Mouse (Mus musculus) forebrain, embryonic 14.5 days (tissue): ENCODE measurements around the gene Itgal. TPM values are rescaled to one million over a fixed set of nuclear protein-coding genes. Genes with fewer than 3 reads are reported as not detected.
"Not testable (repeated sequence)": the region's sequence is repeated elsewhere in the genome, so short reads cannot be mapped to it uniquely, and the experiment has no call there.

Experiments used
- ATAC-seq: fragments of 200-750 bp; cut with Nextera tagmentation; 2 replicates; pipeline ENCODE4 v1.8.0; 2017; ENCODE audit warnings: mild to moderate bottlenecking, moderate library complexity
- DNase-seq: peaks from one replicate; pipeline ENCODE4 v3.0.0-alpha.2; 2015; ENCODE audit warnings: low spot score
- H3K27ac ChIP-seq: fragments of 300-500 bp; sonication (generic); 2 replicates; pipeline ENCODE4 v1.5.1; 2014; ENCODE audit warnings: low read depth, mild to moderate bottlenecking, control low read depth, low read length, moderate library complexity
- H3K27me3 ChIP-seq: fragments of 300-500 bp; sonication (generic); replicated peaks from 2 replicates; pipeline ENCODE4 v1.6.1; 2014; ENCODE audit warnings: low read length, control low read depth, mixed read lengths; ENCODE audit not compliant: control insufficient read depth, insufficient read depth
- H3K36me3 ChIP-seq: fragments of 300-500 bp; sonication (generic); 2 replicates; pipeline ENCODE4 v1.6.1; 2014; ENCODE audit warnings: low read length, control low read depth; ENCODE audit not compliant: control insufficient read depth, insufficient read depth
- H3K4me1 ChIP-seq: fragments of 300-500 bp; sonication (generic); 2 replicates; pipeline ENCODE4 v1.6.1; 2014; ENCODE audit warnings: antibody characterized with exemption, low read length, control low read depth; ENCODE audit not compliant: control insufficient read depth, insufficient read depth
- H3K4me2 ChIP-seq: fragments of 300-500 bp; sonication (generic); 2 replicates; pipeline ENCODE4 v1.6.1; 2014; ENCODE audit warnings: mild to moderate bottlenecking, control low read depth, low read length
- H3K4me3 ChIP-seq: fragments of 300-500 bp; sonication (generic); 2 replicates; pipeline ENCODE4 v1.5.1; 2014; ENCODE audit warnings: low read depth, low read length, control low read depth
- H3K9ac ChIP-seq: fragments of 300-500 bp; sonication (generic); 2 replicates; pipeline ENCODE4 v1.6.1; 2014; ENCODE audit warnings: mild to moderate bottlenecking, low read length, control low read depth, moderate library complexity
- H3K9me3 ChIP-seq: fragments of 300-500 bp; sonication (generic); replicated peaks from 2 replicates; pipeline ENCODE4 v1.6.1; 2016; ENCODE audit warnings: low read length, control low read depth, mixed read lengths; ENCODE audit not compliant: control insufficient read depth
- WGBS: fragments of 180-500 bp; shearing (Covaris S2); extraction: QIAGEN DNeasy Blood & Tissue Kit; methylation state at CpG from one replicate; pipeline ENCODE4 v1.1.7; 2014; 5-methylcytosine and 5-hydroxymethylcytosine counted together
- polyA plus RNA-seq: library from polyadenylated mRNA; unstranded; fragments of >200 nt; fragmentation: Nextera tagmentation; extraction: Ambion mirVana; gene quantifications from 2 replicates; pipeline ENCODE4 v1.2.1, GENCODE M21; 2014

The Itgal gene
- polyA plus RNA-seq, 1 experiment from 2014 or later, result 0.23 TPM

GRCm38 (mm10) chr7:127341861-127342260, 45.8 kb downstream of the Itgal start:
- ATAC-seq, H3K4me2 ChIP-seq, H3K27ac ChIP-seq, H3K4me1 ChIP-seq, H3K9me3 ChIP-seq, H3K4me3 ChIP-seq, H3K9ac ChIP-seq, DNase-seq, H3K27me3 ChIP-seq: not testable (repeated sequence)
- WGBS, result 94% methylated on average over 6 of the region's 6 CpGs
- H3K36me3 ChIP-seq, result peaks cover 17% of the 10 kb centered on the region

GRCm38 (mm10) chr7:127342332-127342731, 46.3 kb downstream of the Itgal start:
- Histone ChIP-seq H3K27me3 (no peaks in the 10 kb centered on the region), H3K4me3 (no peak overlapping the region), H3K36me3 (peaks cover 17% of the 10 kb centered on the region), H3K4me2 (no peak overlapping the region), H3K4me1 (0 out of 2 replicates have a peak, but pooled peaks cover 6% of the 10 kb centered on the region), H3K9me3 (no peaks in the 10 kb centered on the region), H3K9ac (no peak overlapping the region), H3K27ac (no peak overlapping the region)
- WGBS, result 63% methylated on average over 4 of the region's 4 CpGs
- DNase-seq, result peak; percentile 24
- no peak for ATAC-seq

GRCm38 (mm10) chr7:127342888-127343287, 46.8 kb downstream of the Itgal start:
- H3K4me1 ChIP-seq, result 0 out of 2 replicates have a peak, but pooled peaks cover 6% of the 10 kb centered on the region
- no peak for DNase-seq
- H3K9ac ChIP-seq, result no peak overlapping the region
- no peak overlapping the region for H3K27ac ChIP-seq
- WGBS, result 97% methylated on average over 7 of the region's 7 CpGs
- peaks cover 17% of the 10 kb centered on the region for H3K36me3 ChIP-seq
- H3K4me2 ChIP-seq, result no peak overlapping the region
- H3K9me3 ChIP-seq, result no peaks in the 10 kb centered on the region
- no peak overlapping the region for H3K4me3 ChIP-seq
- no peak for ATAC-seq
- no peaks in the 10 kb centered on the region for H3K27me3 ChIP-seq

GRCm38 (mm10) chr7:127343351-127344019, 47.4 kb downstream of the Itgal start:
- no peak overlapping the region for H3K9ac ChIP-seq
- H3K4me1 ChIP-seq, result 0 out of 2 replicates have a peak, but pooled peaks cover 6% of the 10 kb centered on the region
- no peak overlapping the region for H3K4me3 ChIP-seq
- H3K27me3 ChIP-seq, result no peaks in the 10 kb centered on the region
- H3K4me2 ChIP-seq, result no peak overlapping the region
- peaks cover 17% of the 10 kb centered on the region for H3K36me3 ChIP-seq
- WGBS, result 92% methylated on average over 38 of the region's 38 CpGs
- no peaks in the 10 kb centered on the region for H3K9me3 ChIP-seq
- no peak overlapping the region for H3K27ac ChIP-seq
- DNase-seq (no peak), ATAC-seq (no peak)

- Histone ChIP-seq H3K4me2 (peak overlapping the region; percentile 68), H3K4me3 (peak overlapping the region; percentile 90), H3K27me3 (no peaks in the 10 kb centered on the region), H3K36me3 (peaks cover 17% of the 10 kb centered on the region), H3K4me1 (0 out of 2 replicates have a peak, but pooled peaks cover 6% of the 10 kb centered on the region), H3K27ac (no peak overlapping the region), H3K9ac (peak overlapping the region; percentile 93), H3K9me3 (no peaks in the 10 kb centered on the region)
- no peak for ATAC-seq
- DNase-seq, result no peak
- whole genome bisulfite sequencing, result 94% methylated on average over 8 of the region's 8 CpGs
Measured at GRCm38 (mm10) chr7:127344371-127344770, 48.3 kb downstream of the Itgal start.

- peak overlapping the region; percentile 93 for H3K9ac ChIP-seq
- DNase-seq (peak; percentile 31), ATAC-seq (peak; percentile 35)
- peaks cover 17% of the 10 kb centered on the region for H3K36me3 ChIP-seq
- 0 out of 2 replicates have a peak, but pooled peaks cover 6% of the 10 kb centered on the region for H3K4me1 ChIP-seq
- peak overlapping the region; percentile 86 for H3K27ac ChIP-seq
- H3K27me3 ChIP-seq, result no peaks in the 10 kb centered on the region
- no peaks in the 10 kb centered on the region for H3K9me3 ChIP-seq
- H3K4me3 ChIP-seq, result peak overlapping the region; percentile 90
- H3K4me2 ChIP-seq, result peak overlapping the region; percentile 68
- WGBS, result under 1% methylated on average over 41 of the region's 42 CpGs
Measured at GRCm38 (mm10) chr7:127345092-127345491, 49.0 kb downstream of the Itgal start.

GRCm38 (mm10) chr7:127345512-127346325, 49.7 kb downstream of the Itgal start, which contains the start of gene Zfp768:
Gene Zfp768 (minus strand): TSS chr7:127345589.
- peak; percentile 92 for ATAC-seq
- peak within 1 kb of the TSS; percentile 90 for H3K4me3 ChIP-seq
- 0 out of 2 replicates have a peak, but pooled peaks cover 6% of the 10 kb centered on the region for H3K4me1 ChIP-seq
- peak within 1 kb of the TSS; percentile 93 for H3K9ac ChIP-seq
- peak within 1 kb of the TSS; percentile 68 for H3K4me2 ChIP-seq
- peak within 1 kb of the TSS; percentile 86 for H3K27ac ChIP-seq
- under 1% methylated on average over 63 of the region's 76 CpGs for WGBS
- DNase-seq, result peak; percentile 91
- no peaks in the 10 kb centered on the region for H3K27me3 ChIP-seq
- H3K9me3 ChIP-seq, result no peaks in the 10 kb centered on the region
- peaks cover 17% of the 10 kb centered on the region for H3K36me3 ChIP-seq

- Histone ChIP-seq H3K4me2 (peak overlapping the region; percentile 68), H3K27me3 (no peaks in the 10 kb centered on the region), H3K4me3 (peak overlapping the region; percentile 90; the same call in 1 of the 2 replicates), H3K9me3 (no peaks in the 10 kb centered on the region), H3K36me3 (peaks cover 17% of the 10 kb centered on the region), H3K27ac (no peak overlapping the region), H3K4me1 (0 out of 2 replicates have a peak, but pooled peaks cover 6% of the 10 kb centered on the region), H3K9ac (no peak overlapping the region)
- ATAC-seq (no peak), DNase-seq (no peak)
- WGBS, result 8% methylated on average over 8 of the region's 8 CpGs
Measured at GRCm38 (mm10) chr7:127346676-127347075, 50.6 kb downstream of the Itgal start.
